Mouse (Mus musculus) frontal cortex, adult 2 months (tissue): ENCODE data around the gene Gen1. TPM values are rescaled to one million over a fixed set of nuclear protein-coding genes. Genes with fewer than 3 reads are reported as not detected.

Experiments used
- DNase-seq, 2 experiments: peaks; one replicate each; pipeline ENCODE4 v3.0.0; 2022; ENCODE audit warnings: low spot score in 1 of 2; ENCODE audit errors: extremely low spot score in 1 of 2
- polyA plus RNA-seq: library from polyadenylated mRNA; depleted of rRNA; stranded (reverse); fragments of >200 nt; gene quantifications from 2 replicates; pipeline ENCODE4 v1.2.3, GENCODE M21; 2012; rRNA removed

Gen1 gene
- polyA plus RNA-seq, 1 experiment: 0.52 TPM

- DNase-seq: no peak
Observed at GRCm38 (mm10) chr12:11195031-11195430, 70.6 kb downstream of the Gen1 start.

Other genes starting within 250 kb of the Gen1 start
- 3.9 and 4.0 TPM in 2 replicates for gene Kcns3, start 114.7 kb downstream of the Gen1 start, polyA plus RNA-seq
- gene Msgn1, start 56.8 kb downstream of the Gen1 start, polyA plus RNA-seq: not detected in 2 replicates
- 31.1 and 39.6 TPM in 2 replicates for gene Smc6, start 85 bp upstream of the Gen1 start, polyA plus RNA-seq
- 358 and 366 TPM in 2 replicates for gene Vsnl1, start 170.8 kb upstream of the Gen1 start, polyA plus RNA-seq
- 0.50 and 0.86 TPM in 2 replicates for gene Rad51ap2, start 190.3 kb upstream of the Gen1 start, polyA plus RNA-seq